Mouse (Mus musculus) stomach, embryonic 14.5 days (tissue): ENCODE results near the gene Olfr1414. TPM values are rescaled to one million over a fixed set of nuclear protein-coding genes. Genes with fewer than 3 reads are reported as not detected.

ENCODE experiments used
- microRNA-seq: library from miRNA; unstranded; fragments of <30 nt; microRNA quantifications from one replicate; pipeline ENCODE4, GENCODE M21; 2016
- polyA plus RNA-seq: library from polyadenylated mRNA; unstranded; fragments of >200 nt; fragmentation: Nextera tagmentation; extraction: Ambion mirVana; gene quantifications from 2 replicates; pipeline ENCODE4 v1.2.1, GENCODE M21; 2014

The Olfr1414 gene
- polyA plus RNA-seq, 1 experiment from 2014 or later: not detected

Small RNA genes within 50 kb of the gene (microRNA-seq; reads per million reads assigned to microRNA genes)
- 2.3 reads per million for gene Mir6900

Other genes starting within 250 kb of the Olfr1414 start
- gene Ndufa10, start 44.8 kb downstream of the Olfr1414 start, polyA plus RNA-seq: 276 and 277 TPM in 2 replicates
- not detected in 2 replicates for gene Olfr1416, start 33.5 kb downstream of the Olfr1414 start, polyA plus RNA-seq
- gene Olfr1415, start 22.6 kb downstream of the Olfr1414 start, polyA plus RNA-seq: not detected in 2 replicates
- not detected in 2 replicates for gene Olfr1413, start 52.7 kb upstream of the Olfr1414 start, polyA plus RNA-seq
- gene Olfr1412, start 67.1 kb upstream of the Olfr1414 start, polyA plus RNA-seq: not detected in 2 replicates
- gene Olfr1411, start 75.8 kb upstream of the Olfr1414 start, polyA plus RNA-seq: not detected in 2 replicates
- not detected in 2 replicates for gene Olfr1410, start 87.1 kb upstream of the Olfr1414 start, polyA plus RNA-seq
- not detected in 2 replicates for gene Olfr12, start 99.1 kb upstream of the Olfr1414 start, polyA plus RNA-seq
- 406 and 457 TPM in 2 replicates for gene Cops9, start 123.3 kb upstream of the Olfr1414 start, polyA plus RNA-seq
- gene Otos, start 130.2 kb upstream of the Olfr1414 start, polyA plus RNA-seq: 0.14 TPM in 1 of 2 replicates, not detected in the other